Mouse (Mus musculus): Measurements from ENCODE around the gene Cd79b.
"Not testable (repeated sequence)": the region's sequence is repeated elsewhere in the genome, so short reads cannot be mapped to it uniquely, and the experiment has no call there.

Cd79b gene

GRCm38 (mm10) chr11:106314333-106314812 lies at the start of gene Cd79b:
Gene Cd79b (minus strand): TSS chr11:106314762.
- DNase-seq (ENCODE audit: low spot score): no peak

- DNase-seq (ENCODE audit: low spot score): no peak
Observed at GRCm38 (mm10) chr11:106359350-106359749, 44.8 kb upstream of the Cd79b start.

- no peak for DNase-seq (ENCODE audit: low spot score)
Observed at GRCm38 (mm10) chr11:106355382-106356128, 41.0 kb upstream of the Cd79b start.

DNA sequence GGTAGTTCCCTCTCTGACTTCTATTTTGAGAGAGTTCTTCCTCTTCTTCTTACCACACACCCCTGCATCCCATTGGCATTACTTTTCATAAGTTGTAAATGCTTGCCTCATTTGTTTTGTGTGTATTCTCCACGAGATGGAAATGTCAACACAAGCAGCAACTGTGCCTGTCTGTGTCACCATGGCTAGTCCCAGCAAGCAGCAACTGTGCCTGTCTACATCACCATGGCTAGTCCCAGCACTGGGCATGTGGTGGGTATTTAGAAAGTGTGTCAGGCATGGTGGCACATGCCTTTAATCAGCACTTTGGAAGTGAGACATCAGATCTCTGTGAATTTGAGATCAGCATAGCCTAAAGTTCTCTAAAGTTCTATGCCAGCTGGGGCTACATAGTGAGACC lies 39.6 kb upstream of the Cd79b start:
- DNase-seq (ENCODE audit: low spot score): no peak

DNA sequence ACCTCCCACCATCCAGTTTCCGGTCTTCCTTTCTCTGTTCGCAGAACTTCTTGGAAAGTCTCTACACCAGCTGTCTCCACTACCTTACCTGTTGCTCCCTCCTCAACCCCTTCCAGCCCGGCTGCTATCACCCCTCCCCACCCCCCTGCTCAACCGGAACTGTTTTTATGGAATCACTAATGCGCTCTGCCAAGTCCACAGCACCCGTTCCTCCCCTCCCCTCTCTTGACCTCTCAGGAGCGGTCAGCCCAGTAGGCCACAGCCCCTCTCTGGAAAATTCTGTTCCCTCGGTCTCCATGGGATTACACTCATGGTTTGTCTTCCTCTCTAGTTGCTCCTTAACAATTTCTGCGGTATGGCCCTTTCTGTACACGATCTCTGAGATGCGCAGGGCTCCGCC lies 38.6 kb upstream of the Cd79b start, which contains the start of gene Scn4a:
Scn4a (minus strand) TSS at position 101 of the 400 bp plus-strand sequence.
- no peak for DNase-seq (ENCODE audit: low spot score)

DNA sequence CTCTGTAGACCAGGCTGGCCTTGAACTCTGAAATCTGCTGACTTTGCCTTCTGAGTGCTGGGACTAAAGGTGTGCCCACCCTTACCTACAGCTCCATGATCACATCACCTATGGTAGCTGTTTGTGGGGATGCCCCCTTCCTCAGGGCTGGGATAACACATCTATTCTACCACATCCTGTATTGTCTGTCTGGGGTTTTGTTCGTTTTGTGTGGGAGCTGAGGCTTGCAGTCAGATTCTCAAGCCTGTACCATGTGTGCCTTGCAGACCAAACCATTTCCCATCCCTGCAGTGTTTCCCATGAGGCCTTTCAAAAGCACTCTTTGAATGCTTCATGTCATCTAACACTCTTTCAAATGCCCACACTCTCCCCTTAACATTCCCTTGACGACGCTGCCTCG lies 37.4 kb upstream of the Cd79b start:
- DNase-seq (ENCODE audit: low spot score): no peak

- DNase-seq (ENCODE audit: low spot score): no peak
Observed at GRCm38 (mm10) chr11:106351253-106351652, 36.7 kb upstream of the Cd79b start.

DNA sequence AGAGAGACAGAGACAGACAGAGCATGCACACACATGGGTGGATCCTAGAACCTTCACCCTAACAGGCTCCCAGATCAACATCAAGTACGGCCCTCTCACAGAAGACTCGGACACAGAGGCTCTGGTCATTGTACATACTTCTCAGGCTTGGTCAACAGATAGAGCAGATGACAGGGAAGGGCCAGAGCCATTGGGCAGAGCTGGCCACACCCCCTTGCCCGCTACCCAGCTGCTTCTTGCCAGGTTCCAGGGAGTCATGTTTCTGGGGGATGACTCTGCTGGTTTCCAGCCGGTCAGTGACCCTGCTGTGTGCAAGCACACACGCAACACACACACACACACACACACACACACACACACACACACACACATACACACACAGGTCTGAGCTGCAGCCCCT lies 36.3 kb upstream of the Cd79b start:
- DNase-seq (ENCODE audit: low spot score): no peak

GRCm38 (mm10) chr11:106349772-106350171 lies 35.2 kb upstream of the Cd79b start:
- no peak for DNase-seq (ENCODE audit: low spot score)

DNA sequence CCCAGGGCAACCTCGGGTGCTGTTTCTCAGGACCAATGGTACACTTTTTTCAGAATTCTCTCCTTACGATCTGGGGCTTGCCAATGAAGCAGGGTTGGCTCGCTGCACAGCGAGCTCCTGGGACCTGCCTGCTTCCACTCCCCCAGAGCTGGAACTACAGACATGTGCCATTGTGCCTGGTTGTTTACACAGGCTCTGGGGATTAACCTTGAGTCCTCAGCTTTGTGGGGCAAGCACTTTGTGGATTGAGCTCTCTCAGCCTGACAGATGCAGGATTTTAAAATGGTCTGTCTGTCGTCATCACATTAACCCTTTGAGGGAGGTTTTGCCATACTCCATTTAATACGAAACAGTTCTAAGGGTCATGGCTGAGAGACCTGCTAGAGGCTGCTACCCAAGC lies 30.3 kb upstream of the Cd79b start:
- no peak for DNase-seq (ENCODE audit: low spot score)

DNA sequence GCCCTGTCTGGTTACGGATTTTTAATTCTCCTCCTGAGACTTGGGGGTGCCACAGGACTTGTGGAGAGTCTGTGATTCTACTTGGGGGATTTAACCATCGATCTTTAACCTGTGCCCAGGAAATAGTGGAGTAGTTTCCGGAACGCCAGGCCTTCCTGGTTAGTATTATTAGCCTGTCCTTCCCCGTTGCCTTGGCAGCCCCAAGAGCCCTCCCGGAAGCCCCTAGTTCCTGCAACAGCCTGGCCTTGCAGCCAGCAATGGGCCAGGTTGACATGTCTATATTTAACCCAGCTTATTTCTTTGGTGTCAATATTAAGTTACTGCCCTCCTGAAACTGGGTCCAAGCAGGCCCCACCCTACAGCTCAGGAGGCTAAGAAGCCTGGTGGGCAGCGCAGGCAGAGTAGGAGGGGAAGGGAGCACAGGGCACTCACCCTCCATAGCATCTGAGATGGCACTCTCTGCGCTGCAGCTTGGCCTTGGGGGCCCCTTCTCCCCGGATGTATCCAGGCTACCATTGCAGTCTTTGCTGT lies 26.5 kb upstream of the Cd79b start:
- no peak for DNase-seq (ENCODE audit: low spot score)

DNA sequence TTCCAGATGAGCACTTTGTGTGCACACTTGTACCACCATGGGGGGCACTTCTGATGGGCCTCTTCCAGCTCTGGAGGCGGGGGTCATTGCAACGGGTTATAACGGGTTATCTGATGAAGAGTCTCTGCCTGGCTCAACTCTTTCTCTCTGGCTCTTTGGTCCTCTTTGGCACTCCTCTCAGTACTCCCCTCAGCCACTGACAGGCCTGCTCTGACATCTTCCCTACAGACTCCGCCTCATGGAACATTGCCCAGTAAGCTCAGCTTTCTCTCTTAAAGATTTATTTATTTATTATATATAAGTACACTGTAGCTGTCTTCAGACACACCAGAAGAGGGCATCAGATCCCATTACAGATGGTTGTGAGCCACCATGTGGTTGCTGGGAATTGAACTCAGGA lies 24.8 kb upstream of the Cd79b start:
- DNase-seq (ENCODE audit: low spot score): not testable (repeated sequence)

DNA sequence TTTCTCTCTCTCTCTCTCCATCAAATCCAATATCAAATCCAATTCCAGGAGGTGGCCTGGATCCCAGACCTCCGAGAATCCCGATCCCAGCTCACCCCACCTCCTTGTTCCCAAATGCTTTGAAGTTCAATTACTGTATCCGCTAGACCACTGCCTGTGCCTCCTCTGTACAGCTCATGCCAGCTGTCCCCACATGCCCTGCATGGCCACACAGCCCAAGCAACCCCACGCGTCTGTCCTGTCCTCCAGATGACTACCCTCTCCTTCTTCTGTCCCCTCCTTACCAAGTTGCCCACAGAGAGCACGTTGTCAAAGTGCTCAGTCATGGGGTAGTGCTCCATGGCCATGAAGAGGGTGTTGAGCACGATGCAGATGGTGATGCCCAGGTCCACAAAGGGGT lies 24.3 kb upstream of the Cd79b start:
- DNase-seq (ENCODE audit: low spot score): no peak

GRCm38 (mm10) chr11:106338029-106338428 lies 23.5 kb upstream of the Cd79b start:
- DNase-seq (ENCODE audit: low spot score): no peak

DNA sequence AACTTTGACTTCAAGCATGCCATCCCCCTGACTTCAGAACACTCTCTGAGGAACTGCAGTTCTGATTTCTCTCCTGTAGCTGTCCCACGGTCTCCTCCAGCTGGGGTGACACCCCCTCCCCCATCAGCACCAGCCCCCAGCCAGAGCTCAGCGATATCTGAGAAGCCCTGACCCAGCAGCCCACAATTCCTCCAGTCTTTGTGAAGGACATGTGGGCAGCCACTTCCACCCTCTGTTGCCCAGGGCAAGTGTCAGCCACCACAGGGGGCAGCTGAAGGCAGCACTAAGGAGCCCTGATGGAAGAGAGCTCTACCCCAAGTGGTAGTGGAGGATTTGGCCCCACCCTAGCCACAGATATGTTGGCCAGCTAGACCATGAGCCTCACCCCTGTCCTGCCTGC lies 19.5 kb upstream of the Cd79b start:
- DNase-seq (ENCODE audit: low spot score): no peak

DNA sequence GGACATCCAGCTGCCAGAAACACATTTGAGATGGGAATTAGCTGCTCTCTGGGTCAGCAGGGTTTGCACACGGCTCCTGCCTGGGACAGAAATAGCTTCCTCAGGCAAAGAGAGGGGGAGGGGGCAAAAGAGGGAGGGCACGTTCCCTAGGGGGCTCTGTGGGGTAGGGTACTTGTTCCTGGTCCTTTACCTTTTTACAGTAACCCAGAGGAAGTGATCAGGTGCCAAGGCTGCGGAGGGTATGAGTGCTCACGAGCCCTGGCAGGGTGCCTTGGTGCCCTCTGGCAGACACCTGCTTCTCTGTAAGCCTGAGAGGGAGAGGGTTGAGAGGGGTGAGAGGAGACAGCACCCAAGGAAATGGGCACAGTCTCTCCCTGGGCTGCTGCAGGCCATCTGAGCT lies 17.9 kb upstream of the Cd79b start:
- no peak for DNase-seq (ENCODE audit: low spot score)

- DNase-seq (ENCODE audit: low spot score): no peak
Observed at GRCm38 (mm10) chr11:106329682-106330081, 15.1 kb upstream of the Cd79b start.

DNA sequence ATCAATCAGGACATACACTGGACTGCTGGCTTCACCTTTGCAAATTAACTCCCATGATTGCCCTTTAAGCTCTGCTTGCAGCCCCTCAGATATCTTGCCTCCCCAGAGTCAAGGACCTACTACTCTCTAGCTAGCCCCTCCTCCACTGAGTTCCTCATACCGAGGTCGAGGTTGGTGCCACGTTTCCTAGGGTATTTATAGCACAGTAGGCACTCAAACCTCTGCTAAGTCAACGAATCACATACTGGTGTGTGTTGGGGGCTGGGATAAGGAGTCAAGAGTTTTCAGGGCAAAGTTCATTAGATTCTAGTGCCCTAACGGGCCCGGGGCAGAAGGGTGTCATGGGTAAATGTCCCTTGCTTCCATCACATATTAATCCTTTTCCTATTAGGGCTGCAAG lies 14.6 kb upstream of the Cd79b start:
- no peak for DNase-seq (ENCODE audit: low spot score)

DNA sequence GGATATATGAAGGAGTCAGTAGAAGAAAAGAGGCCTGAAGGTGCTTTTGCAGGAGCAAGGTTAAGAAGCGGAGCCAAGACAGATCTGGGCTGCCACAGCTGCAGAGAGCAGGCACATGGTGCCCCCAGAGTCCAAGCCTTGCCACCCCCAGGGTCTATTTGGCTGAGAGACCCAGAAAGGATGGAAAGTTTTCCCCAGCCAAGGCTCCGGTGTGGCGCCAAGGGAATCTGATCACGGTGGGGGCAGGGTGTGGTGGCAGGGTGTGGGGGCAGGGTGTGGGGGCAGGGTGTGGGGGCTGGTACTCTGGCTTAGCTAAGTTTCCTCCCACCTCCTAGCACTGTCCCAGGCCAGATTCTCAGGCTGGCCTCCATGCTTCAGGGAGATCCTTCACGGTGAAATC lies 14.0 kb upstream of the Cd79b start:
- DNase-seq (ENCODE audit: low spot score): no peak

DNA sequence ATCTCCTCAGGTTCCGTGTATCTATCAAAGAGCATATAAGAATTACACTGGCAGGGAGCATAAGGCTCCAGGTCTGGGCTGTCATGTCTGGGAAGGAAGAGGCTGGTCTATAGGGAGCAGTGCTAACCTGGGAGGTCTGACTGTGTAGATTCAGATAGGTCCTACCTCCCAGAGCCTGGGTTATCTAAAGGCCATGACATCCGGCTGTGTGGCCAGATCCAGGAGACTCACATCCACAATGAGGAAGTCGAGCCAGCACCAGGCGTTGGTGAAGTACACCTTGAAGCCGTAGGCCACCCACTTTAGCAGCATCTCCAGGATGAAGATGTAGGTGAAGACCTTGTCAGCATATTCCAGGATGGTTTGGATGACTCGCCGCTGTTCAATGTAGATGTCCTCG lies 11.9 kb upstream of the Cd79b start:
- no peak for DNase-seq (ENCODE audit: low spot score)

DNA sequence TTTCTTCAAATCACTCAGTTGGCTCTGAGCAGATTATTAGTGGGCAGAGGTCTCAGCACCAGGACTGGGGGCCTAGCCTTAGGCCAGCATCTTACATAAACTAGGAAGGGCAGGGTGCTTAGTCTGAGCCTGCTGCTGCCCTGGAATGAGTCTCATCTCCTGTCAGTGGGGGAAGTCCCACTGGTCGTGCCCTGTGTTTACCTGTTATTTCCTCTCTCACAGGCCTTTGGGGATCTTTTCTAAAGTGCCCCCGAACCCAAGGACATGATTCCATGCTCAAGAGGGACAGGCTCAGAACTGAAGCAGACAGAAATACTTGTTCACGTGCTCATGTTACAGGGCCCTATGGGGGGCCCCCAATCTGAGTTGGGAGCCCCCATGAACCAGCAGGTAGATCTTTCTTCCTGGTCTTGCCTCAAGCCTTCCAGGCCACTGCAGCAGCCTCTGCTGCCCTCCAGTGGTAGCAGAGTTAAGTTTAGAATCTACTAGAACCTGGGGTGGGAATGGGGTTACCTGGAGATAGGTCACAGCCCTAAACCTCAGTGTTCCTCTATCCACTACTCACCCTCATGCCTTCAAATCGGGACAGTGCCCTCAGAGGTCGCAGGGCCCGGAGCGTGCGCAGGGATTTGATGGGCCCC lies 11.1 kb upstream of the Cd79b start:
- peak; percentile 41 for DNase-seq (ENCODE audit: low spot score)

DNA sequence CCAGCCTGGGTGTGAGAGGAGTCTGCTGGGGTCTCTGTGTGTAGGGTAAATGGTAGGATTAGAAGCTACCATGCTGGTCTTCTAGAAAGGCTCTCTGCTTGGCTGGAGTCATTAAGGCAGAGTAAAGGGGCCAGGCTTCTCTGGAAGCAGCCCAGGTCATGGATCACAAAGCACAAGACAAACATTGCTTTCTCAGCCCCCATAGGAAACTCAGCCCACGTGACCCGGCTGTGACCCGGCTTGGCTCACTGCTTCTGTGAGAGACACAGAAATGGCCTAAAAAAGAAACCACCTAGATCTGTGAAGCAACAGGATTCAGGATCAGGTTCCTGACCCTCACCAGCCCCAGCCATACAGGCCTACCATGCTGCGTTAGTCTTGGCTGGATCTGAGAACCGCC lies 10.3 kb upstream of the Cd79b start:
- DNase-seq (ENCODE audit: low spot score): peak; percentile 33

All from yolk sac, embryonic 10.5 days (tissue).